Mouse (Mus musculus) gastrocnemius, postnatal 36 days (tissue): ENCODE measurements around the gene Olfr1225. TPM values are rescaled to one million over a fixed set of nuclear protein-coding genes. Genes with fewer than 3 reads are reported as not detected.
"Not testable (repeated sequence)": the region's sequence is repeated elsewhere in the genome, so short reads cannot be mapped to it uniquely, and the experiment has no call there.

Experiments
- DNase-seq, 2 experiments: peaks; one replicate each; pipeline ENCODE4 v3.0.0; 2022
- intact Hi-C: fragments of 180-260 bp; cut with DNase I; formaldehyde crosslinking; loops from one replicate; pipeline ENCODE4 v1.15.1; 2025
- long read RNA-seq, 2 experiments: library from polyadenylated mRNA; stranded (forward); transcript quantifications; one replicate each; pipeline ENCODE4 v2.0.0; 2021
- total RNA-seq, 2 experiments: library from RNA; stranded (reverse); gene quantifications; 2 replicates each; pipeline ENCODE4 v1.2.3; 2021

Gene Olfr1225
- not detected for total RNA-seq
- long read RNA-seq, experiment 1 = 0 reads
- long read RNA-seq, experiment 2 = 0 reads

DNA sequence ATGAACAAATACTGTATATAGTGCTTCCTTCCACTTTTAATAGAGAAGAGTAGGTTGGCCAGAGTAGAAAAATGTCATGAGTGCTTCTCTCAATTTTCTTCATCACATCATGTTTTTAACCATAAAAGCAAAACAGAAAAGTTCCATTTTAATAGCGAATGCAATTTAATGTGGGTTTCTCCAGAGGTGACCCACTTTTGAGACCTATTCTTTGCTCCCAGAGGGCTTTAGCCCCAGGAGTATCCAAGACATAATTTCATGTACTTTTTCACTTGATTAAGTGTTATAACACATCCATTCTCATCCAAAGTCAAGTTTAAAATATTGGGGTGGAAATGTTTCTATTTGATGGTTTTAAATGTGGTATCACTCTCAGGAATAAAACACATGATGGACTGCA lies at the start of gene Olfr1225:
Gene Olfr1225 (minus strand): TSS at position 101 of the 400 bp plus-strand sequence.
- DNase-seq = no peak
- intact Hi-C loops = no loop called here

DNA sequence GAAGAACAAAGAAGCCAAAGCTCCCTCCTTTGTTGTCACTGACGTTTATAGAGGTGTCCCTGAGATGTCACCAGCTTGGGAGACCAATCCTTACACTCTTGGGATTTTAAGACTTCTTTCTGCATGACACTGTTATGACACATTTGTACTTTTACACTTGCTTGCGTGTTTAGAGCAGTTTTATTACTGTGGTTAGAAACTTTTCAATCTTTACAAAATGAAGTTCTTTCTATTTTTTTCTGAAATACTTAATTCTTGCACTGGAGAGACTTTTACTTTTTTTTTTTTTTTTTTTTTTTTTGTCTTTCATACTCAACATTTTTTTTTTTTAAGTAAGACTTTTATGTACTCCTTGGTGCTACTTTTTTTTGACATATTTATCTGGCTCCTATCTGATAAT lies 25.5 kb upstream of the Olfr1225 start, which contains the start of gene Olfr1226:
Gene Olfr1226 (minus strand): TSS at position 101 of the 400 bp plus-strand sequence.
- intact Hi-C loops = no loop called here
- DNase-seq = no peak

DNA sequence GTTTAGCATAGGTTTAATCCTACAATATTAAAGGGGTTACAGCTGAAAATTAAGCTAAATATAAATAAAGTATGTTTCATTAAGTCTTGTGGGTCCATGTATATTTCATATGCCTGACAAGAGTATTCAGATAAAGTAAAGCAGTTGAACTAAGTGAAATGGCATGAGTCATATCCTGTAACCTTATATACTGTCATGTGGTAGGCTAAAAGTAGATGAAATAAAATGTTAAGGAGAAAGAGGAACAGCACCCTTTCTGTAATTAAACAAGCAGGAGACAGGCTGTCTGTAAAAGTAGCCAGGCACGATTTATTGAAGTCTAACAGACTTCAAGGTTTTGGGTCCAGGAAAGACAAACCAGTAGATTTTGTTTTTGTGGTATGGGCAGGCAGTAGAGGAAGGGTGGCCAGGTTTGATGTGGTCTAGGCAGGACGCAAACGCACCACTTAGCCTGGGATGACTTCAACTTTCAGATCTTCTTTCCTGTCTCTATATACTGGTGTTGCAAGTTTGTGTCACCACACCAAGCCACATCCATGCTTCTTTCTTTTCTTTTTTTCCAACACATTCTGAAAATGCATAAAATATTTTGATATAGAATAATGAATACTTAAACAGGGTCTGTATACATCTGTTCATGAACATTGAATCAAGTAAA lies 22.0 kb upstream of the Olfr1225 start:
- no peak for DNase-seq
- intact Hi-C loops = no loop called here

DNA sequence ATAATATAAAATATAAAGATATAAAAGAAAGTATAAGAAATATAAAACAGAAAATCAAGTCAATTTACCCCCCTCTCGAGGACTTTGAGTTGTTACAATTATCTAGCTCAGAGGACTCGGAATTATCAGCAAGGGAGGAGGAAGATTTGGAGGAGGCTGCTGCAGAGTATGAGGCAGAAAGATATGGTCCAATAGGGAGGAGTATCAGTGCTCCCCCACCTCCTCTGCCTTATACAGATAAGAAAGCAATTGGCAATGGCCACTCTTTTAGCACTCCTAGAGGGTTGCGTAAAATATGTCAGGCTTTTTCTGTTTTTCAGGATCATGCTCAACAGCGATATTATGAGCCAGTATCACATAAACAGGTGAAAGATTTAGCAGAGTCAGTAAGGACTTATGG lies 9.8 kb downstream of the Olfr1225 start:
- intact Hi-C loops, DNase-seq: not testable (repeated sequence)

DNA sequence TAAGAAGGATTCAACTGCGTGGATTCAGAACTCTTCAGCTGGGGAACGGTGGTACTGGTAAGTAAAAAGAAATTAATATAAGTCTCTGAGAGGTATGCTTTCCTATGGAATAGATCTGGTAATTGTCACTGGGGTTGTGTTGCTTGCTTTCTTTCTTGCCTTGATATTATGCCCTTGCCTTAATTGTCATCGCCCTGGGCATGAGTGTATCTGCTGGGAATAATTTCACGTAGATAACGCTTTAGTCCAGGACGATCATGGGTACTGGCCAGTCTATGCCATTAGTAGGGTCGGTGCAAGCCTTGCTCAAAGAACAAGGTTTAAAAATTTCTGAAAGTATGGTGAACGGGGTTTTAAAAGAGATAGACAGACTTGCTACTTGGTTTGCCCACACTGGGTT lies 10.5 kb downstream of the Olfr1225 start, which contains the start of gene Olfr1224-ps1:
Gene Olfr1224-ps1 (minus strand): TSS at position 101 of the 400 bp plus-strand sequence.
- intact Hi-C loops, DNase-seq: not testable (repeated sequence)

DNA sequence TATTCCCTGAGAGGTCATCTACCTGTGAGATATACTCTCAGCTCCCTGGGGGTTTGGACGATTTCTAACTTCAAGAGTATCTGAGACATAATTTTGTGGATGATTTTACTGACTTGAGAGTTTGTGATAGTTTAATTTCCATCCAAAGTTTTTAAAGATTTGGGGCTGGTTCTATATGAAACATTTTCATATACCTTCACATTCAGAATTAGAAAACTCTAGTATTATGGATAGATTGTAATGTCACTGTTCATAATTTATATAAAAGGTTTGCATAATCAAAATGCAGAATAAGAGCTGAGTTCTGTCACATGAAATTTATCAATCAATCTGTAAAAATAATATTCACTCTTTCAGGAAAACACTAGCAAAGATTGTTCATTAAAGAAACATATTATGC lies 23.0 kb downstream of the Olfr1225 start, which contains the start of gene Olfr1223:
Gene Olfr1223 (minus strand): TSS at position 101 of the 400 bp plus-strand sequence.
- intact Hi-C loops = no loop called here
- no peak for DNase-seq

DNA sequence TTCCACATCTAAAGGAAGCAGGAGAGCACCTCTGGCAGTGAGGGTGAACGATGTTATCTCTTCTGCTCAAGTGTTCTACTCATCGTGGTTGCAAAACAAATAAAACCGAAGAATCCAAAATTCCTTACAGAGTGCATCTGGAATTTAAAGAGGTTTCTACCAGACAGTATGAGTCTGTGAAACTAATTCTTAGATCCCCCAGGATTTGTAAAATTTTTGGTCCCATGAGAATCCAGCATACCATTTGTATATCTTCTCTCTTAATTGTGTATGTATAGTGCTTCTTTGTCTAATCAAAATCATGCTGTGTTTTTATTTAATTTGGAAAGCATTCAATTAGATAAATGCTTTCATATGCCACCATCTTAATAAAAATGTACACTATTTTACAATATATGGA lies 41.5 kb downstream of the Olfr1225 start, which contains the start of gene Olfr1222:
Gene Olfr1222 (minus strand): TSS at position 101 of the 400 bp plus-strand sequence.
- DNase-seq = no peak
- intact Hi-C loops = no loop called here

Other genes starting within 250 kb of the Olfr1225 start
- gene Olfr1211, start 236.6 kb downstream of the Olfr1225 start, total RNA-seq = not detected
- not detected for gene Olfr1212, start 220.7 kb downstream of the Olfr1225 start, total RNA-seq
- gene Gm13762, start 194.4 kb downstream of the Olfr1225 start, total RNA-seq = not detected
- not detected for gene Olfr1214, start 182.0 kb downstream of the Olfr1225 start, total RNA-seq
- not detected for gene Olfr1215, start 167.7 kb downstream of the Olfr1225 start, total RNA-seq
- gene Olfr1216, start 156.3 kb downstream of the Olfr1225 start, total RNA-seq = not detected
- not detected for gene Olfr1217, start 142.6 kb downstream of the Olfr1225 start, total RNA-seq
- gene Olfr1218, start 113.5 kb downstream of the Olfr1225 start, total RNA-seq = not detected
- gene Olfr1219, start 91.2 kb downstream of the Olfr1225 start, total RNA-seq = not detected
- not detected for gene Olfr1220, start 67.8 kb downstream of the Olfr1225 start, total RNA-seq
- gene Olfr1221, start 57.4 kb downstream of the Olfr1225 start, total RNA-seq = not detected
- not detected for gene Olfr1222, start 41.6 kb downstream of the Olfr1225 start, total RNA-seq
- gene Olfr1223, start 23.1 kb downstream of the Olfr1225 start, total RNA-seq = not detected
- not detected for gene Olfr1224-ps1, start 10.6 kb downstream of the Olfr1225 start, total RNA-seq
- not detected for gene Olfr1226, start 25.4 kb upstream of the Olfr1225 start, total RNA-seq
- gene Olfr1228, start 79.4 kb upstream of the Olfr1225 start, total RNA-seq = not detected
- gene Olfr1229, start 113.3 kb upstream of the Olfr1225 start, total RNA-seq = not detected
- gene Olfr1230, start 122.6 kb upstream of the Olfr1225 start, total RNA-seq = not detected
- not detected for gene Olfr1231, start 132.4 kb upstream of the Olfr1225 start, total RNA-seq
- not detected for gene Olfr1232, start 155.0 kb upstream of the Olfr1225 start, total RNA-seq
- not detected for gene Olfr1233, start 167.7 kb upstream of the Olfr1225 start, total RNA-seq
- not detected for gene Olfr1234, start 190.2 kb upstream of the Olfr1225 start, total RNA-seq
- not detected for gene Olfr1238, start 235.0 kb upstream of the Olfr1225 start, total RNA-seq
- gene Olfr1239, start 245.7 kb upstream of the Olfr1225 start, total RNA-seq = not detected